Mouse (Mus musculus): Measurements from ENCODE around the gene Gtf3c1. TPM values are rescaled to one million over a fixed set of nuclear protein-coding genes. Genes with fewer than 3 reads are reported as not detected.

Gene Gtf3c1
- total and polyA plus RNA-seq, 3 experiments = 36.8 to 151 (median 74.1) TPM

DNA sequence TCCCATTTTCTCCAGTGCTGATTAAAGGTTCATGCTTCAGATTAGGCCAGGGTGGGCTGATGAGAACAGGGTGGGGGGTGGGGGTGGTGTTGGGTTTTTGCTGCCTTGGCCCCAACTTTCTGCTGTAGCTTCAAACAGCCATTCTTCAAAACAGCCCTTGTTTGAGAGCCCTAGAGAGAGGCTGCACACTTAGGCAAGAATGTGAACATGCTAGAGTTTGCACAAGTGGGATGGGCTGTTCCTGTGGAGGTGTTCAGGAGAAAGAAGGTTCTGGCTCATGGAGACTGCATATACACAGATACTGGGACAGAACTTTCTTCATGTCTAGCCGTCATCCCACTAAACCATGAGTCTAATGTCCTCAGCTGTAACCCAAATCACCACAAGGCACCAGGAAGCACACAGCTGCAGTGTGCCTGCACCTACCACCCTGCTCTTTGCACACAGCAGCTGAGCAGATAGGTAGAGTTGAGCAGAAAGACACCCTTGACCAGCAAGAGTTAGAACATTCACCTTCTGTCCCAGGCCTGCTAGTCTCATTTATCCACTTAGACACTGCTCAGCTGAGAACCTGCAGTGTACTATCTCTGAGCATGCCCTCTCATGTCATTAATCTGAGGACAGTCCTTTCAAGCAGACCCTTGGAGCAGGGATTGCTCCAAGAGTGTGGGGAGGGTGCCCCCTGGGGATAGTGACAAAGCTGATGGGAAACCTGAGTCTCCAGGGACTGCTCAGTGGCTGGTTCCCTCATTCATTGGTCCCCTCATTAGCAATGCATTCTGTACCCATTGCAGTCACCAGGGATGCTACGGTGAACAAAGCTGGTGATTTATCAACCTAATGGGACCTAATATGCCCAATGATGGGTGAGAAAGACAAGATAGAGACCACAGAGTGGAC, 101.1 kb downstream of the Gtf3c1 start:
- Histone ChIP-seq H3K36me3 (replicated peaks) (no peaks in the 10 kb centered on the region), H3K4me1 (ENCODE audit: insufficient read depth, low read depth, low read length) (peaks cover 17% of the 10 kb centered on the region), H3K27me3 (ENCODE audit: insufficient read depth, low read length) (peaks cover 74% of the 10 kb centered on the region), H3K9me3 (replicated peaks) (no peaks in the 10 kb centered on the region), H3K4me3 (ENCODE audit: low read depth, low read length) (no peak overlapping the region)
- DNase-seq (ENCODE audit: low spot score) (no peak), ATAC-seq (ENCODE audit: extremely low read depth, insufficient number of reproducible peaks, low FRiP score, poor library complexity, severe bottlenecking) (no peak)
- TF ChIP-seq GATA1 (IDR thresholded peaks at IDR 0.05; ENCODE audit: borderline replicate concordance, low read length) (no peak), CTCF (IDR thresholded peaks at IDR 0.05; ENCODE audit: low read depth, low read length) (no peak), GATA2 (IDR thresholded peaks at IDR 0.05; ENCODE audit: borderline replicate concordance, low read depth, low read length) (no peak), TAL1 (conservative IDR thresholded peaks at IDR 0.05; ENCODE audit: low read depth, low read length) (no peak), POLR2AphosphoS5 (IDR thresholded peaks at IDR 0.05; ENCODE audit: insufficient replicate concordance, low read depth, low read length) (no peak)

DNA sequence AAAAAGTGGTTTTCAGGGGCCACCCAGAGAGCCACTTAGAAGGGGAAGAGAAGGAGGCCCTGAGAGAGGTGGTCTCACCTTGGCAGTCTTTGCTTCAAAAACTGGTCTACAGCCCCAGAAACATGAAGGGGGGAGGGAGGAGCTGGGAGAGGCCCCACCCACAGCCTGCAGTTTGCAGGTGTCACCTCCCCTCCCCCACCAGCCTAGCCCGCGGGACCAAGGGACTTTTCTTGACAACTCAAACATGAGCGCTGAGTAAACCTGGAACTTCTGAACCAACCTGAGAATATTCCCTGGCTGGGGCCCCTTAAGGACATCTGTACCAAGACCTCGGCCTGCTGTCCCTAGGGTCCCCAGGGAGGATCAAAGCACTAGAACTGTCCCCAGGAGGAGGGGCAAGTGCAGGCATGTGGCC, 101.8 kb downstream of the Gtf3c1 start:
- Histone ChIP-seq H3K27me3 (ENCODE audit: insufficient read depth, low read length) (peaks cover 78% of the 10 kb centered on the region), H3K4me3 (ENCODE audit: low read depth, low read length) (no peak overlapping the region), H3K9me3 (replicated peaks) (no peaks in the 10 kb centered on the region), H3K4me1 (ENCODE audit: insufficient read depth, low read depth, low read length) (peaks cover 20% of the 10 kb centered on the region), H3K36me3 (replicated peaks) (no peaks in the 10 kb centered on the region)
- TF ChIP-seq GATA2 (IDR thresholded peaks at IDR 0.05; ENCODE audit: borderline replicate concordance, low read depth, low read length) (no peak), TAL1 (conservative IDR thresholded peaks at IDR 0.05; ENCODE audit: low read depth, low read length) (no peak), CTCF (IDR thresholded peaks at IDR 0.05; ENCODE audit: low read depth, low read length) (no peak), POLR2AphosphoS5 (IDR thresholded peaks at IDR 0.05; ENCODE audit: insufficient replicate concordance, low read depth, low read length) (no peak), GATA1 (IDR thresholded peaks at IDR 0.05; ENCODE audit: borderline replicate concordance, low read length) (no peak)
- ATAC-seq (ENCODE audit: extremely low read depth, insufficient number of reproducible peaks, low FRiP score, poor library complexity, severe bottlenecking) = no peak
- no peak for DNase-seq (ENCODE audit: low spot score)

DNA sequence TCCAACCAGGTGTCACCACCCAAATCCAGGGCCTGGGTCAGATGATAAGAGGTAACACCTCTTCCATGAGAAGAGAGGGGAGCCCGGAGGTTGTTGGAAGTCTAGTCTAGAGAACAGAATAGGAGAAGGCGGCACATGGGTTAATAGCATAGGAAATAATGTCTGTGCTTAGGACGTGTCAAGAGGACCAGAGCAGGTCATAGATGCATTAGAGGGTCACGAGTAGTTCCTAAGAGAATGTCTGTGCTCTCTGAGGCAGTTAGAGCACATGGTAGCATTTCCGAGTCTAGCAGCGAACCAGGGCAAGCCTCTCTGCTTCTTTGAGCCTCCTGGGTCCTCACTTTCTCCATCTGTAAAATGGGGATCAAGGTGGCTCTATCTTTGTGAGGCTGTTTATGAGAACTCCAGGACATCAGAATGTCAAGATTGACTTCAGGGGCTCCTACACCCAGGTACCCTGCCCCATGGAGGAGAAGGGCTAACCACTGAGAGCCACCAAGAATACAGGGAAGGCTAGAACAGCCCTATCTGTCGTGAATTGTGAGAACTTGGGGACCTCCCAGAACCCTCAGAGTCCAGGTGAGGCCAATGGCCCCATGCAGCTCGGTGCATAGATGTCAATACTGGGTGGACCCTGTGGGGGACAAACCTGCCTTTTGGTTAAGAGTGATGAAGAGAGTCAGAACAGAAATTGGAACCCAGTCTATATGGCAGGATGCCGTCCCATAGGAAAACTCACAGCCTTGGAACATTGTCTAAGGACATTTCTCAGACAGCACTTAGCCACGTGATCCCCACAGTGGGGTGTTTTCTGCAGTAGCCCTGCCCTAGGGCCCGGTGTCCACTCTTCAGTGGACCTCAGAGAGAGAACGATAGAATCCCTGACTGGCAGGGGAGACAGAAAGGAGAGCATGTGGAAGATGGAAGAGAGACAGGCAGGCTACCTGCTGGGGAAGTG, 102.9 kb downstream of the Gtf3c1 start:
- H3K4me3 ChIP-seq (ENCODE audit: low read depth, low read length) = no peak overlapping the region
- DNase-seq (ENCODE audit: low spot score) (no peak), ATAC-seq (ENCODE audit: extremely low read depth, insufficient number of reproducible peaks, low FRiP score, poor library complexity, severe bottlenecking) (no peak)
- no peaks in the 10 kb centered on the region for H3K9me3 ChIP-seq (replicated peaks)
- peaks cover 29% of the 10 kb centered on the region for H3K4me1 ChIP-seq (ENCODE audit: insufficient read depth, low read depth, low read length)
- no peaks in the 10 kb centered on the region for H3K36me3 ChIP-seq (replicated peaks)
- peaks cover 85% of the 10 kb centered on the region for H3K27me3 ChIP-seq (ENCODE audit: insufficient read depth, low read length)
- TF ChIP-seq POLR2AphosphoS5 (IDR thresholded peaks at IDR 0.05; ENCODE audit: insufficient replicate concordance, low read depth, low read length) (no peak), TAL1 (conservative IDR thresholded peaks at IDR 0.05; ENCODE audit: low read depth, low read length) (no peak), CTCF (IDR thresholded peaks at IDR 0.05; ENCODE audit: low read depth, low read length) (no peak), GATA2 (IDR thresholded peaks at IDR 0.05; ENCODE audit: borderline replicate concordance, low read depth, low read length) (no peak)

DNA sequence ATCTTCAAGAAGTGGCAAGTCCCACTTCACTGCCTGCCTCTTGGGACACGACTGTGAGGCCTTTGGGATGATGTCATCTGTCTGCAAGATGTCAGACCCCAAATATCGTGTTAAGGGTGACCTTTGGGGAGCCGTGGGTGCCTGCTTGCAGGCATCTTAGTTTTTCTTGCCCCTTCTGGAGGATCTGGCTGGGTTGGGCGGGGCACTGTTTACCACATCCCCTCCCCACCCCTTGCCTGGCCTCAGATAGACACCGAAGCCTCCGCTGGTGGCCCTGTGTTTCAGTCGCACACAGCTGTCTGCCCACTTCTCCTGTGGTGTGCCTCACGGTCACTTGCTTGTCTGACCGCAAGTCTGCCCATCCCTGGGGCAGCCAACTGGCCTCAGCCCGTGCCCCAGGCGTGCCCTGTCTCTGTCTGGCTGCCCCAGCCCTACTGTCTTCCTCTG, 104.4 kb downstream of the Gtf3c1 start, which contains the start of gene Il21r:
Gene Il21r (plus strand): TSS at position 245 of the 447 bp plus-strand sequence.
- H3K36me3 ChIP-seq (replicated peaks) = no peaks in the 10 kb centered on the region
- peaks cover 91% of the 10 kb centered on the region for H3K27me3 ChIP-seq (ENCODE audit: insufficient read depth, low read length)
- ATAC-seq (ENCODE audit: extremely low read depth, insufficient number of reproducible peaks, low FRiP score, poor library complexity, severe bottlenecking) (no peak), DNase-seq (ENCODE audit: low spot score) (no peak)
- H3K9me3 ChIP-seq (replicated peaks) = no peaks in the 10 kb centered on the region
- peak within 1 kb of the TSS; percentile 18; the same call in 1 of the 2 replicates for H3K4me3 ChIP-seq (ENCODE audit: low read depth, low read length)
- peaks cover 34% of the 10 kb centered on the region for H3K4me1 ChIP-seq (ENCODE audit: insufficient read depth, low read depth, low read length)
- TF ChIP-seq TAL1 (conservative IDR thresholded peaks at IDR 0.05; ENCODE audit: low read depth, low read length) (no peak), CTCF (IDR thresholded peaks at IDR 0.05; ENCODE audit: low read depth, low read length) (no peak), POLR2AphosphoS5 (IDR thresholded peaks at IDR 0.05; ENCODE audit: insufficient replicate concordance, low read depth, low read length) (no peak), GATA1 (IDR thresholded peaks at IDR 0.05; ENCODE audit: borderline replicate concordance, low read length) (no peak), GATA2 (IDR thresholded peaks at IDR 0.05; ENCODE audit: borderline replicate concordance, low read depth, low read length) (no peak)

DNA sequence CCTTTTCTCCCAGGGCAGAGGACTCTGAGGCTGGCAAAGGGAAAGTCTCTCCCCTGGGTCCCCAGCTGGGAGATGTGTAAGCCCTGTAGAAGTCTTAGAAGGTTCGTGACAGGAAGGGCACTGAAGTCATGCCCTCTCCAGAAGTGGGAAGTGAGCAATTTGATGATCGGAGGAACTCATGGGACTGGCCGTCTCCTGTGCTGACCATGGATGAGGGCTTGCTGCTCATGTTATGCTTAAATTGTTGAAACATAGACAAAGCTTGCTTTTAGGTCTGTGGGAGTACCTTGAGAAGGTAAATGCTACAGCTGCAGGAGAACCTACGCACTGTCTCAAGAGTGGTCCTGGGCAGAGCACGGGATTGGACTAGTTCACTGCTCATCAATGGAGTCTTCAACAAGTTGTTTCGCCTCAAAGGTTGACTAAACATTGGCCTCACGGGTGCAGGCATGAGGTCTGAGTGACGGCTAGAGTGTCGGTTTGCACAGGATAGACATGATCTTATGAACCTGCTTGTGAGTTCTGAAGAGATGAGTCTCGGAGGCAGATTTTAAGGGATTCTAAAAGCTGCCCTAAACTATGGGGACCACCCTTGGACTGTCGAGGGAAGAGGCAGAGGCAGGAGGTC, 105.6 kb downstream of the Gtf3c1 start:
- Histone ChIP-seq H3K27me3 (ENCODE audit: insufficient read depth, low read length) (peaks cover 87% of the 10 kb centered on the region), H3K36me3 (replicated peaks) (no peaks in the 10 kb centered on the region), H3K4me1 (ENCODE audit: insufficient read depth, low read depth, low read length) (peaks cover 38% of the 10 kb centered on the region), H3K9me3 (replicated peaks) (no peaks in the 10 kb centered on the region), H3K4me3 (ENCODE audit: low read depth, low read length) (no peak overlapping the region)
- no peak for ATAC-seq (ENCODE audit: extremely low read depth, insufficient number of reproducible peaks, low FRiP score, poor library complexity, severe bottlenecking)
- DNase-seq (ENCODE audit: low spot score) = no peak
- TF ChIP-seq TAL1 (conservative IDR thresholded peaks at IDR 0.05; ENCODE audit: low read depth, low read length) (no peak), GATA2 (IDR thresholded peaks at IDR 0.05; ENCODE audit: borderline replicate concordance, low read depth, low read length) (no peak), GATA1 (IDR thresholded peaks at IDR 0.05; ENCODE audit: borderline replicate concordance, low read length) (no peak), CTCF (IDR thresholded peaks at IDR 0.05; ENCODE audit: low read depth, low read length) (no peak), POLR2AphosphoS5 (IDR thresholded peaks at IDR 0.05; ENCODE audit: insufficient replicate concordance, low read depth, low read length) (no peak)

Data from G1E (cell line).